Mouse (Mus musculus): Measurements from ENCODE around the gene Pacrg. TPM values are rescaled to one million over a fixed set of nuclear protein-coding genes. Genes with fewer than 3 reads are reported as not detected.

Pacrg gene
- total RNA-seq, 4 experiments from 2014 or later, result 1.4 to 3.1 (median 1.9) TPM

DNA sequence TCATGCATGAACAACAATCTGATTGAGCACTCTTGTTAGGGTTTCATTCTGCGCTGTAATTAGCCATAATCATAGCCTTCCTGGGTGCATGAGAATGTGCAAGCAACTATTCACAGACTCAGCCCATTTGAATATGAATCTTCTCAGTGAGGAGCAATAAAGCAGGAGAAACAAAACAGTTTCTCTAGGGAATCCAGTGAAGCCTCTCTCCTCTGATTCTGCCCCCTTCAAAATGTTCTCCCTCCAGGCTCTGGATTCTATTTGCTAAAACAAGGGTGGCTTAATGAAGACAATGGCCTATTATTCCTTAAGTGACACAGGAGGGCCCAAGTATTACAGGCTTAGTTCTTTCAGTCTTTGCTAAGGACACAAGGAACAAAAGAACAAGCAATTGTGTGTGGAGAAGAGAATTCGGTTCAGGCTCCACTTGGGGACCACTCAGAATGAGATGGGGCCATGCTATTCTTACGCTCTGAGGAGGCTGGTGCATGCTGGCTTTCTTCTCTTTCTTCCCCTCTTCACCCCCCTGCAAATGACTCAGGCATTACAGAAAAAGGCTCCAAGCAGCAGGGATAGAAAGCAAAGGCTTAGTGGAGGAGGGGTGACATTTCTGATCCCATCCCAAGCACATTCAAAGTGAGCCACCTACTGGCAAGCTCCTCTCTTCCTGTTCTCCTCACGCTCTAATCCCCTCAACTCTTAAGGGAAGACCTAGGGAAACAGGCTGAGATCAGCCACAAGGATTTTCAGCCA, 95.2 kb downstream of the Pacrg start:
- peak; percentile 31 for DNase-seq (ENCODE audit: low spot score)

DNA sequence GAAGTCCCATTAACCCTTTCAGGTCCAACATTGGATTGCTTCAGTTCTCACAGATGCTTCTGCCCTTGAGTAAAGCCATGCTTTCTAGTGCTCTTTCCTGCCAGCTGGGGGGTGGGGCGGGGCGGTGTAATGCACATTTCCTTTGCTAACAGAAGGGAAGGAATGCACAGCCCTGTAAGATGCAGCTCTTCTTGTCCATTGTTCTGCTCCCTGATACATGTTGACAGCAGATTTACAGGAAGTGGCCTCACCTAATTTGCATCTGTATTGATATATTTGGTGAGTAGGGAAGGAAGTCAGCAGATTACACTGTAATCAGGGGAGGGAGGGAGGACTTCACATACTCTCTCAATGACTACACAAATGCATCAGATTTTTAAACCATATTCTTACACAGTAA, 100.0 kb downstream of the Pacrg start:
- DNase-seq (ENCODE audit: low spot score), result no peak

DNA sequence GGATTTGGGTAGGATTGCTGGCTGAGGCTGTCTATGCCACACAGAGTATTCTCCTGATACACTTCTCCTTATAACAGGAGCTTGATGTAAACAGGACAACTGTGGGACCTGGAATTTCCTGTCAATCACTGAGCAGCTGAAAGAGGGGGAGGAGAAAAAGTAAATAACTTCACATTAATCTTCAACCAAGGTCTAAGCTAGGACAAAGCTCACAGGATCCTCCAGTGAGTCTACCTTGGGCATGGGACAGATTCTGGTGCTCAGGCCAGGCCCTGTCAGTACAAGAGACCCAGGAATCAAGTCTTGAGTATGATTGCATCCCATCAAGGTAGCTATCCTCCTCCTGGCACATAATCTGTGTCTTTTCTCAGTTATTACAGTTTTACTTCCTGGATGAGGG, 102.1 kb downstream of the Pacrg start:
- no peak for DNase-seq (ENCODE audit: low spot score)

DNA sequence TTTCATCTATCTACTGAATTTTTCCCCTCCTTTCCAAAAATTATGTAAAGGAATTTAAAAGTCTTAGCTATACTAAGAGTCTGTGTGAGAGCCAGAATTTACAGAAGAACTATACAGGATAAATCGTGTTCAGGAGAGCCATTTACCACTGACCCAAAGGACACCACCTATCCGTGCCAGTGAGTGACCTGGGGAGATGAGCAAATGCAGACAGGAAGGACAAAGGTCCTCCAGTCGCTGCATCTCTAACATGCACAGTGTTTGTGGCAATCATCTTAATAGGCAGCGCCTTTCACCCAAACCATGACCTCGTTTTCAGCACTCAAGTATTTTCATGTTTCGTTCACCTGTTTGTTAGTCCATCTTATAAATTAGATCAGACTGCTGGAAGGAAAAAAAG, 105.4 kb downstream of the Pacrg start:
- no peak for DNase-seq (ENCODE audit: low spot score)

DNA sequence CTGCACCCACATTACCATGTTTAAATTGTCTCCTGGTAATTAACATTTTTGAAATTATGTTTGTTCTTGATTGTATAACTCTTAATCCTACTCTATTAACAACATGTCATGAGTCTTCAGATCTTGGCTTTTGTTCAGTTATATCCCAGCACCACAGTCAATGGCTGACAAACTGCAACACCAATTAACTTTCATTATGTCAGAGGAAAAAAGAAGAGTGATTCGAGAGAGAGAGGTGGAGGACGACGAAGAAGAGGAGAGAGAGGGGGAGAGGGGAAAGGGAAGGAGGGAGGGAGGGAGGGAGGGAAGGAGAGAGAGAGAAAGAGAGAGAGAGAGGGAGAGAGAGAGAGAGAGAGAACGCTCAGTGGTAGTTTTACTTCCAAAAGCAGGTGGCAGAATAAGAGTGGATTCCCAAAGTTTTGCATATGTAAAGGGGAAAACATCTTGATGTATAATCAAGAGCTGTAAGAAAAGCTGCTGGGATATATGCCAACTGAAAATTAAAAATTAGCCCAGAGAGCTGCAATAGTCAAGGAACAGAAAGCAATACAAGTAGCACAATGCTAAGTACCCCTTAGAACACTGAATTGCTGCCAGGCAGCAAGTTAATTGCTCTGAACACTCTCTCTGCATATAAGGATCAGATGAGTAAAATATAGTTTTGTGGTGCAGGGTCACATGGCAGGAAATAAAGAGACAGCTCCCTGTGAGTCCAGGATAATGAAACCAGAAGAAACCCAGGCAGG, 107.6 kb downstream of the Pacrg start:
- no peak for DNase-seq (ENCODE audit: low spot score)

DNA sequence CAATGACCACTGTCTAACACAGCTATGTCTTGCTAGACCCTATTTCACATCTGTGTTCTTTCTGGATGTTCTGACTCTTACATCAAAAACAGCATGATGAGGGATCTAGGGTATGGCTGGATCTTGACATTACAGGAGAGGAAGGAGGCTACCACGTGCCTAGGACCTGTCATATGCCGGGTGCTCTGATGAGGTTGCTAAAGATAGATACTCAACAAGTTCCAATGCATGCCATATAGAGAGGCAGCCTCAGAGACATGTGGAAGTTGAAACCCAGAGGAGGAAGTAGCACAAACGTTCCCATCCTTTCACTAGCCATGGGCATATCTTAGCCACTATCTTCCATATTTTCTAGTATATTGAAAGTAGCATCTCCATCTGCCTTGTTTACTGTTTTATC, 115.3 kb downstream of the Pacrg start:
- DNase-seq (ENCODE audit: low spot score), result peak; percentile 11

DNA sequence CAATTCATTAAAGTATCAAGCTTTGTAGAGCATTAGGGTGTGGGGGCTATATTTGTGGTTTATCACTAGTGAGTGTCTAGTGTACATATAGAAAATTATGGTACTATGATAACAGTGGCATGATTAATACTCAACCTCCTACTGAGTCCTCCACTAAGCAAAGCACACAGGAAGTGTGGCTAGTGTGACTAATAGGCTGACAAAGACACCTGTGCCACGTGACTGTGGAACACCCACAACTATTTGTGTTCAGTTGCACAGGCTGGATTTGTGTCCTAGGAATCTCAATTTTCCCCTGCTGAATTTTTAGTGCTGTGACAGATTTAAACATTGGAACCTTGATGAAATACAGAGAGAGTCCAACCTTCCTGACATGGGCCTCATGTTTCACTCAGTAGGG, 118.5 kb downstream of the Pacrg start:
- no peak for DNase-seq (ENCODE audit: low spot score)

DNA sequence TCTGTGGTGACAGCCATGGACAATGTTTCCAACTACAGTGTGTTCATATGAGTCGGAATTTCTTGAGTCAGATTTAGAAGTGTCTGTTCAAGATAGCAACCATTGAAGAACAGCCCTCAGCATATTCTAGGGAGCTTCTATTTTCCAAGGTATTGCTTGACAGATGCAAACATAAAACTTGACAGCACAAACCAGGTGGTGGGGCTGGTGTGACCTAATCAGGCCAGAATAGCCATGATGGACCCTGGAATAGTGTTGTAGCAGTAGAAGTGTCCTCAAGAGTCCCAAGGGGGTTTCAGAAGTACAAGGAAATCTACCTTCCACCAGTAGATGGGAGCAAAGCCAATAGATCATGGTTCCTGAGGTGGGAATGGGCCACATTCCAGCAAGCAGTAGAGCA, 123.0 kb downstream of the Pacrg start:
- no peak for DNase-seq (ENCODE audit: low spot score)

DNA sequence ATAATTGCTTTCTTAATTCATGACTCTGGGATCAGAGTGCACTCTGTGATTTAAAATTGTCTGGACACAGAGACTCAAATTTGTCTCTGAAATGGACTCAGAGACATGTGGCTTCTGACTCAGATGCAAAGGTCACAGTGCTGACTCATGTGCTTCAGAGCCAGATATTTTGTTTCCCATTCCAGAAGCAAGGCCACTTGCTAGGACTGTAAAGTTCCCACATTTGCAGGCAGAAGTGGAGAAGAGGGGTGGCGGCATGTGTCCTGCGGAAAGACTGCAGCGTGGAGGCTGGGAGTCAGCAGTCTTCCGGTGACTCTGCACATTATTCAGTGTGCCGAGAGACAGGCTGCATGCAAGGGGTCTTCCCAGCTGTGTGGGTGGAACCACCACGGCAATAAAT, 137.3 kb downstream of the Pacrg start:
- DNase-seq (ENCODE audit: low spot score), result peak; percentile 47

DNA sequence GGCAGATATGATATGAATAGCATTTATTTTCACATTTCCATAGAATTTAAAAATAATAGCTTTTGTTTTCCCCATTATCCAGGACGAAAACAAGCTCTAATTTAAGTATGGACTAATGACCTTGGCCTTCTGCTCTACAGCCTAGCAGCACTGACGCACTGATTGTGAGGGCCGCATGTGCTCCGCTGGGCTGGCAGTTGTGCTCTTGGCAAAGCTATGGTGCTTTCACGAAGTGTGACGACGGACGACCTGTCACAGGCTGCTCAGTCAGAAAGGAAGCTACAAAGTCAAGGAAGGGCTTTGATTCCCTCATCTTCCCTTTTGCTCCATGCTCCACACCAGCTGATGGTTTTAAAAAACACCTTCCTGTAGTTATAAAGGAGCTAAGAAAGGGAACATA, 142.1 kb downstream of the Pacrg start:
- DNase-seq (ENCODE audit: low spot score), result peak; percentile 14

DNA sequence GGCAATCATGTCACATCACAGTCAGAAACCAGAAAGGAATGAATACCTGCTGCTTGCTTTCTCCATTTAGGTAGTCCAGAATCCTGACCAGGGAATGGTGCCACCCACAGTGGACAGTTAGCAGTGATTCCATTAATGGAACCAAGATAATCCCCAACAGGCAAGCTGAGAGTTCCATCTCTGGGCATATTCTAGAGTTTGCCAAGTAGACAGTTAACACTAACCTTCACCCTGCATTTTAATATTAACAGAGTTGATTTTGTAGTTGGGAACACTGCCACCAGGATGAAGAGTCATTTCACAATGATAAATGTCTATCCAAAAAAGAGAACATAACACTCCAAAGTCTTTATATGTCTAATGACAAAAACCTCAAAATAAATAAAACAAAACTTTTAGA, 144.7 kb downstream of the Pacrg start:
- DNase-seq (ENCODE audit: low spot score), result no peak

DNA sequence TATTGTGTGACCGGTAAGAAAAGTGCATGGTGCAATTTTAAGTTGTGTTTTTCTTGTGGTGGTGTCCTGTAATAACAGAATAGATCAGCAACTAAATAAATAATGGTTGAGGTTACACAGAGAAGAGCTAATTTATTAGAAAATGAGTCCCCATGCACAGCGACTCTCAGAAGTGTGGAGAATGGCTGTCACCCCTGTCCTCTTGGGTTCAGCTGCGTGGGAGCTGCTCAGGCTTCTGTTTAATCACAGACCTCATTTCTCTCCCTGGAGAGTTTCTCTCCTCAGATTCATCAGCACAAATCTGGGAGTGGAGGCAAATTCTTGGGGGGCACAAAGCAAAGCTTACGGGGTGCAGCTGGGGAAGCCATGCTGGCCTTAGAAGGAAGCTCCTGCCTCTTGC, 163.0 kb downstream of the Pacrg start:
- DNase-seq (ENCODE audit: low spot score), result no peak

DNA sequence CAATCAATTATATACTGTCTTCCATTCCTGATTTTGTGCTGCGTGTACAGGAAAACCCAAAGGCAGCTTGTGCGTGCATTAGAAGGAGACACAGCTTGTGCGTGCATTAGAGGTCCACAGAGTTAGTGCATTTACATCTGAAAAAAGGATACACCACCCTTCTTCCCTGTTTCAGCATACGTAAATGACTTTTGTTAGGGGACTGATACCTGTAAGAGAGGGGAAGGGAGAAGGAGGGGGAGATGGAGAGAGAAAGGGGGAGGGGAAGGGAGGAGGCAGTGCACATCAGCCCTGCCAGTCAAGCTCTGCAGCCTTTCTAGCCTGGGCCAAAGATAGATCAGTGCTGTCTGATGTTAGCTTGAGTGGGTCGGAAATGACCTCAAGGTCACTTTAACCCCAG, 164.6 kb downstream of the Pacrg start:
- no peak for DNase-seq (ENCODE audit: low spot score)

DNA sequence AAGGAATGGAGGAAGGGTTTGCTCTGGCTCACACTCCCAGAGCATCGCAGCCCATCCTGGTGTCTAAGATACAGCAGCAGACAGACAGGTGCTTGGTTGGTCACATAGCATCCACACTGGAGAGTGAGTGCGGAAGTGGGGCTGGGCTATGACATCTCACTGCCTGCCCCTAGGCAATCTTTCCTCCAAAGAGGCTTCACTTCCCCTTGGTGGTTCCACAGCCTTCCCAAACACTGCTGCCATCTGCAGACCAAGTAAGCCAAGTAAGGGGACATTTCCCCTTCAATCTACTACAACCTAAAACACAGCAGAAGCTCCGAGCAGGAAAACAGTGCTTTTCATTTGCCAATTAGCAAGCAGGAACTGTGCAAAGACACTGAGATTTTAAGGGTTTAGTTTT, 165.1 kb downstream of the Pacrg start:
- DNase-seq (ENCODE audit: low spot score), result no peak

DNA sequence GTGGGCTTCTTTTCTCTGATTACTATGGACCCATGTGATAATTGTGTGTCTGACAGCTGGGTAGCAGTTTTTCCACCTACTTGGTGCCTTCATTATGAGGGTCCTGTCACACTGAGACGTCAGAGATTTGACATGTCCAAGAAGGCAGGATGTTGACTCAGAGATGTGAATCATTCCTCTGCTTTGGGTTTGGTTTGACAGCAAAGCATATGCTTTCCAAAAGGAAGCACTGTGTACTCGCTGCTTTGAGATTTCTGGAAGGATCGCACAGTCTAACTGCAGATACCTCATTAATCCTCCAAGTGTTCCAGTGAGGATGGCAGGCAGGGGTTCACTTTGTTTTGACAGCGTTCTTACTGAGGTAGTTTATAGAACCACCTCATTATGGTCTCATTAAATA, 178.8 kb downstream of the Pacrg start:
- DNase-seq (ENCODE audit: low spot score), result no peak

DNA sequence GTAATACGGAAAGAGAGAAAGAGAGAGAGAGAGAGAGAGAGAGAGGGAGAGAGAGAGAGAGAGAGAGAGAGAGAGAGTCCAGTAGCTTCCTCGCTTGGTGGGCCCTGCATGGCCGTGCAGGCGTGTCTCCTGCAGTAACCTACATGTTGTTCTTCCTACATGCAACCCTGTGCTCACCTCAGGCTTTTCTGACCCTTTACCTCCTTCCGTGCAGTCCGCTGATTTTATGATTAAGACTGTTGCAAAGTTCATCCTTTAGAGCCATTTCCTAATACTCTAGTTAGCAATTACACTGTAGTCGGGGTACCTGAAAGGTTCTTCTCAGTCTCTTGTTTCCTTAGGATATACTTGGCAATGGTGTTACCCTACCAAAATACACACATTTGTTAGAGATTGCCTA, 196.5 kb downstream of the Pacrg start:
- no peak for DNase-seq (ENCODE audit: low spot score)

DNA sequence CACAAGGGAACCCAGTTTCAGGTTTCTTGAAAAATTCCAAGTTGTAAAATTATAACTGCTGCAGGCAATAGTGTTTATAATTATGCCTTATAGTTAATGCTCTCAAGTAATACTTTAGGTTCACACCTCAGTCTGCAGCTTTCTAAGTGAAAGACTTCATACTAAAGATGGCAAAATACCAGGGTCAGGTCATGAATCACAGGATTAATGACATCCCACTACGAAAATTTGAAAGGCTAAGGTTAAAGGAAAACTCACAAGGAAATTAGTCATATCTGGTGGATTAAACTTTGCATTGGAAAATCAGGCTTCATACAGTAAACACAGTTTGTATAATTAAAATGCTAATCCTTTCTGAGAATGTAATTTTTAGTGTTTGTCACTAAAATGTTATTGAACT, 200.3 kb downstream of the Pacrg start:
- DNase-seq (ENCODE audit: low spot score), result no peak

DNA sequence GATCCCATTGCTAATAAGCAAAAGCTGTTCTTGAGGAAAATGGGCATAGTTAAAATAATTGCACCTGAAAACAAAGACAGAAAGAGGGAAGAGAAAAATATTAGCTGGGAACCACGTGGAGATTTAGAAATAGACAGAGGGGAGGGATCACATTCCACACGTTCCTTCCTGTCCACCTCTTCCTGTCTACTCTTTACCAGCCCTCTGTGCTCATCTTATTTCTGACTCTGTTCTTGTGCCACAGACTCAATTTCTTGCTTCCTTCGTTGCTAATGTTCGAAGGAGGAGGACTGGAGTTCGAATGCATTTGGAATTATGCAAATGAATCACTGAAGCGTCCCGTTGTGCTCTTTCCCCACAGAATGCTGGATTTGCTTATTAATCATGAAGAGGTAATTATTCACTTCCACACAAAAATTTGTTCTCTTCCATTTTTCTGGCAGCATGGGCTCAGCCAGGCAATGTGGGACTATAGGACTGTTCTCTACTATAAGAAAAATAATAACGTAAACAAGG, 204.1 kb downstream of the Pacrg start:
- no peak for DNase-seq (ENCODE audit: low spot score)

DNA sequence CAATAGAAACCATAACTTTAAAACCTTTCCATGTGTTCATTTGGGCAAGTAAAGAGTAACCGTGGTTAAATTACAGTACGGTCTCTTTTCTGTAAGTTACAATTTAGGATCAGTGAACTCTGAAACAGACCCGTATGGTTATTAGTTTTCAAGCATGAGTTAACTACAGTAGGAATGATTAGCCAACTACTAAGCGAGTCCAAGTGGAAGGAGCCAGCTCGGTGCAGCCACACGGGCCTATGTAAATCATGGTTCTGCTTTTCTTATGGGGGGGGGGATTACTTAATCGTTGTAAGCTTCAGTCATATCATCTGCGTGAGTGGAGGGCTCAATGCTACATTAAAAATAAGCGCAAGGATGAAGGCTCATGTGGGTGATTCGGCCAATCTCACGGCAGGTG, 204.6 kb downstream of the Pacrg start:
- DNase-seq (ENCODE audit: low spot score), result no peak

DNA sequence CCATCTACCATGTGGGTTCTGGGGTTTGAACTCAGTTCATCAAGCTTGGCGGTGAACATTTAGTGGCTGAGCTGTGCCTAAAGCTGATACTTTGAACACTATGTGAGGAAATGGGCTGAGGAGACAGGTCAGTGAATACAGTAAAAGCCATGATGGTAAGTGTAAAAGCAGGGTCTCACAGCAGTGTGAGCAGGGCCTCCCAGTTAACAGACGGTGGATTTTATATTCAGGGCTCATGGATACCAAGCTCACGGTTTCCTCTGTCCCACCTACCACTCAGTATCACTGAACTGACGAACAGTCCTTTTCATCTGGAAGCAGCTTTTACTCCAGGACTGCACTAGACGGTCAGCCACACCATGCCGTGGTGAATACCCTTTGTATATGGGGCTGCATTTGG, 205.1 kb downstream of the Pacrg start:
- DNase-seq (ENCODE audit: low spot score), result no peak

DNA sequence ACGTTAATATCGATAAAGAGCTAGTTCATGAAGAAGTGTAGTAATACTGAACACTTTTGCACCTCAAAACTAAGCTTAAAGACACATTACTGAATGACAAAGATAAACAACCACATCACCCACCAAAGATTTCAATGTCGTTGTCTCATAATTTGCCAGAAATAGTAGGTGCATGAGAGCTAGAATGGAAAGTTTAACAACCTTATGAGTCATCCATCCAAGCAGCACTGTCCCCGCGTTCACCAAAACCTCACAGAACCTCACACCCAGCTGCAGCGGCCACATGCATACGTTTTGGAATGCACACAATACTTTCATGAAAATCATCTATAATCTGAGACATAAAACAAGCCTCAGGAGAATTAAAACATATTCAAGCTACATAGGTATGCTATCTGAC, 206.3 kb downstream of the Pacrg start:
- DNase-seq (ENCODE audit: low spot score), result no peak

DNA sequence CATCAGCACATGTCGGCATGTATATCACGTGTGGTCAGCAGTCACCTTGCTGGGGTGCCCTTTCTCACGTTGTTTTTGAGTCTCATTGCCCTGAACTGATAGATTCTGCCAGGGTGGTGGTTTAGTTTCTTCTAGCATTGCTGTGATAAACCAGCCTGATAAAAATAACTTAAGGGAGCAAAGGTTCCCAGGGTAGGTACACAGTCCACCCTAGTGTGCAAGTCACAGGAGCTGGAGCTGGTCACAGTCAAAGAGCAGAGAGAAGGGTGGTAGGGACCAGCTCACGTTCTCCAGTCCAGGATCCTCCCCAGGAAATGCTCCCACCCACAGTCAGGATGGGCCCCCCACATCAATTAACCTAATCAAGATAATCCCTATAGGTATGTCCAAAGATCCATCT, 211.9 kb downstream of the Pacrg start:
- DNase-seq (ENCODE audit: low spot score), result no peak

DNA sequence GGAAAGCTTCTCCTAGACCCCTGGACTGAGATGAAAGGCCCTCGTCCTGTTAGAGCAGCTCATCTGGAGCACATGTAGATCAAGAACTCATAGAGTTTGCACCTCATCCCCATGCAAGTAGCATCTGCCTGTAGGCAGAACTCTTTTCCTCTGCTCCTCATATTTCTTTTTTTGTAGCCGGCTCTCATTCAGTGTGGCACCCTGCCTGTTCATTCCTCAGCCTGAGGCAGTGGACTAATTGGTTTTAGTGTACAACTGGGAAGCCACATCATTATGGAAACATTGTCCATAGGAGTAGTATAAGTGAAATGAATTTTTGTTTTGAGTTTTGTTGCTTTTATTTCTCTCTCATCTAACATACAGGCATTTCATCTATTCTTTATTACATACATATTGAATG, 212.6 kb downstream of the Pacrg start:
- no peak for DNase-seq (ENCODE audit: low spot score)
